Mouse (Mus musculus) intestine, embryonic 16.5 days (tissue): ENCODE results near the gene Spats2. TPM values are rescaled to one million over a fixed set of nuclear protein-coding genes. Genes with fewer than 3 reads are reported as not detected.
"Not testable (repeated sequence)": the region's sequence is repeated elsewhere in the genome, so short reads cannot be mapped to it uniquely, and the experiment has no call there.

Experiments
- ATAC-seq: fragments of 200-750 bp; cut with Nextera tagmentation; 2 replicates; pipeline ENCODE4 v1.8.0; 2017; ENCODE audit warnings: moderate TSS enrichment, moderate library complexity
- H3K27ac ChIP-seq: fragments of 300-500 bp; sonication (generic); 2 replicates; pipeline ENCODE4 v1.5.1; 2014; ENCODE audit warnings: mild to moderate bottlenecking, low read length
- H3K27me3 ChIP-seq: fragments of 300-500 bp; sonication (generic); replicated peaks from 2 replicates; pipeline ENCODE4 v1.6.1; 2014; ENCODE audit warnings: low read length, control low read depth, mixed read lengths; ENCODE audit not compliant: control insufficient read depth, insufficient read depth
- H3K36me3 ChIP-seq: fragments of 300-500 bp; sonication (generic); 2 replicates; pipeline ENCODE4 v1.6.1; 2014; ENCODE audit warnings: low read length, control low read depth; ENCODE audit not compliant: control insufficient read depth, insufficient read depth
- H3K4me1 ChIP-seq: fragments of 300-500 bp; sonication (generic); 2 replicates; pipeline ENCODE4 v1.6.1; 2014; ENCODE audit warnings: low read length, control low read depth, mixed read lengths; ENCODE audit not compliant: control insufficient read depth, insufficient read depth
- H3K4me2 ChIP-seq: fragments of 300-500 bp; sonication (generic); 2 replicates; pipeline ENCODE4 v1.6.1; 2014; ENCODE audit warnings: low read depth, low read length, control low read depth
- H3K4me3 ChIP-seq: fragments of 300-500 bp; sonication (generic); 2 replicates; pipeline ENCODE4 v1.5.1; 2014; ENCODE audit warnings: mild to moderate bottlenecking, low read length
- H3K9ac ChIP-seq: fragments of 300-500 bp; sonication (generic); 2 replicates; pipeline ENCODE4 v1.6.1; 2014; ENCODE audit warnings: low read depth, low read length
- H3K9me3 ChIP-seq: fragments of 300-500 bp; sonication (generic); 2 replicates; pipeline ENCODE4 v1.6.1; 2016; ENCODE audit warnings: low read length, control low read depth; ENCODE audit not compliant: control insufficient read depth
- WGBS: fragments of 180-500 bp; shearing (Covaris S2); extraction: QIAGEN DNeasy Blood & Tissue Kit; methylation state at CpG from one replicate; pipeline ENCODE4 v1.1.7; 2014; 5-methylcytosine and 5-hydroxymethylcytosine counted together
- polyA plus RNA-seq: library from polyadenylated mRNA; unstranded; fragments of >200 nt; fragmentation: Nextera tagmentation; extraction: Ambion mirVana; gene quantifications from 2 replicates; pipeline ENCODE4 v1.2.1, GENCODE M21; 2015

Spats2 gene
- polyA plus RNA-seq, 1 experiment from 2014 or later: 18.1 TPM

DNA sequence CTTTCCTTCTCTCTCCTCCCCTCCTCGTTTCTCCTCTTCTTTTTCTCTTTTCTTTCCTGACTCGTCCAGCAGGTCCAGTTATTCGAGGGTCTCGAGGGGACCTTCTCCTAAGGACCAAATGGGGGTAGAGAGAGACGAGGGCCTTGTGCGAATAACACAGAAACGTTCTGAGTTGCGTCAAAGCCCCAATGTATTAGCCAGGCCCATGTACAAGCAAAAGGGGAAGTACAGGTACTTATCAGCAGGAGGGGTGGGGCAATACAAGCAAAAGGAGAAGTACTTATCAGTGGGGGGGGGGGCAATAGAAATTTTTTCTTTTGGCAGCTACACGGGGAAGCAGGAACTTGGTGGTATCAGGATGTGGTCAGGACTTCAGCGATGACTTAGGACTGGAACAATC is 28.8 kb downstream of the Spats2 start:
- not testable (repeated sequence) for ATAC-seq, H3K36me3 ChIP-seq, H3K27ac ChIP-seq, H3K4me3 ChIP-seq, H3K4me2 ChIP-seq, H3K9me3 ChIP-seq, H3K4me1 ChIP-seq, H3K27me3 ChIP-seq, H3K9ac ChIP-seq
- 84% methylated on average over 10 of the region's 10 CpGs for WGBS

GRCm38 (mm10) chr15:99163512-99164365 is 38.0 kb downstream of the Spats2 start:
- Histone ChIP-seq H3K4me2 (no peak overlapping the region), H3K9ac (no peak overlapping the region), H3K27ac (no peak overlapping the region), H3K4me1 (peaks cover 7% of the 10 kb centered on the region), H3K27me3 (no peaks in the 10 kb centered on the region), H3K4me3 (no peak overlapping the region), H3K9me3 (no peaks in the 10 kb centered on the region), H3K36me3 (0 out of 2 replicates have a peak, but pooled peaks cover 4% of the 10 kb centered on the region)
- ATAC-seq: peak; percentile 71
- 59% methylated on average over 12 of the region's 12 CpGs for WGBS

DNA sequence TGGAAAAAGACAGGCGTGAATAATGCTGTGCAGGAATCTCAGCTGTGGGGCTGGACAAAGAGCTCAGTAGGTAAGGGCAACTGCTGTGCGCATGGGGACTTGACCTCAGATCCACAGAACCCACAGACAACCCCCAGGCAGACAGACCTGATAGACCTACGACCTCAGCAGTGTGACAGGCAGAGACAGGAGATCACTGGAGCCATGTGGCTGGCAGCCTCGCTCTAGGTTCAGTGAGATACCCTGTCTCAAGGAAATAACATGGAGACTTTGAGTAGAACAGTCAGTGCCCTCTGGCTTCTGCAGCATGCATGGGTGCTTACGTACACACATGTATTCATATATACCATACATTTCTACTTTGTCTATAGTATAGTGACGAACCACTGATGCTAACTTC is 46.4 kb downstream of the Spats2 start:
- 91% methylated on average over 6 of the region's 6 CpGs for WGBS

GRCm38 (mm10) chr15:99179639-99180038 is 53.9 kb downstream of the Spats2 start:
- peaks cover 15% of the 10 kb centered on the region; the same call in 1 of the 2 replicates for H3K36me3 ChIP-seq
- no peaks in the 10 kb centered on the region for H3K27me3 ChIP-seq
- H3K4me1 ChIP-seq: no peaks in the 10 kb centered on the region
- H3K9me3 ChIP-seq: no peaks in the 10 kb centered on the region
- no peak overlapping the region for H3K4me3 ChIP-seq
- no peak overlapping the region for H3K4me2 ChIP-seq
- ATAC-seq: no peak
- H3K9ac ChIP-seq: no peak overlapping the region
- WGBS: 96% methylated on average over 2 of the region's 2 CpGs
- no peak overlapping the region for H3K27ac ChIP-seq

More for the DNA sequence above, 46.4 kb downstream of the Spats2 start:
- H3K9me3 ChIP-seq: no peaks in the 10 kb centered on the region
- H3K4me2 ChIP-seq: no peak overlapping the region
- H3K9ac ChIP-seq: no peak overlapping the region
- H3K27ac ChIP-seq: no peak overlapping the region
- H3K4me1 ChIP-seq: no peaks in the 10 kb centered on the region
- peaks cover 18% of the 10 kb centered on the region; the same call in 1 of the 2 replicates for H3K36me3 ChIP-seq
- H3K27me3 ChIP-seq: no peaks in the 10 kb centered on the region
- no peak overlapping the region for H3K4me3 ChIP-seq
- no peak for ATAC-seq

- Histone ChIP-seq H3K27ac (no peak overlapping the region), H3K9ac (no peak overlapping the region), H3K9me3 (no peaks in the 10 kb centered on the region), H3K36me3 (peaks cover 12% of the 10 kb centered on the region; the same call in 1 of the 2 replicates), H3K4me3 (no peak overlapping the region), H3K4me1 (no peaks in the 10 kb centered on the region), H3K27me3 (no peaks in the 10 kb centered on the region), H3K4me2 (no peak overlapping the region)
- 88% methylated on average over 9 of the region's 9 CpGs for WGBS
- no peak for ATAC-seq
Measured at GRCm38 (mm10) chr15:99184217-99184914, 58.6 kb downstream of the Spats2 start.

DNA sequence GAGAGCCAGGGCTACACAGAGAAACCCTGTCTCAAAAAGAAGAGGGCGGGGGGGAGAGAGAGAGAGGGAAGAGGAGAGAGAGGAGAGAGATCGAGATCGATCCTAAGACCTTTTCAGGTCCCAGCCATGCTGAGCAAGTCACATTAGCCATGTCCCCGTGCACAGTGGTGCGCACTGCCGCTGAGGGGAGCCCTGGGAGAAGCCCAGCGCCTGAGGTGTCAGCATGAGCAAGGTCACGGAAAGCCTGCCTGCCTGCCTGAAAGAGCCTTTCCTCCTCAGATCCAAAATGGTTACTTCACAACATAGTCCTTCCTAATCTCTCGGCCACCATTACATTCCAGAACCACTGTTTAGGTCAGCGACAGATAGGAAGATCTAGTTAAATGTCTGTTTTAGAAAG is 68.6 kb downstream of the Spats2 start:
- no peak for ATAC-seq
- no peaks in the 10 kb centered on the region for H3K4me1 ChIP-seq
- H3K27ac ChIP-seq: no peak overlapping the region
- 78% methylated on average over 10 of the region's 10 CpGs for WGBS
- H3K27me3 ChIP-seq: no peaks in the 10 kb centered on the region
- no peak overlapping the region for H3K4me2 ChIP-seq
- no peak overlapping the region for H3K4me3 ChIP-seq
- H3K9ac ChIP-seq: no peak overlapping the region
- no peaks in the 10 kb centered on the region for H3K9me3 ChIP-seq
- H3K36me3 ChIP-seq: peaks cover 6% of the 10 kb centered on the region; the same call in 1 of the 2 replicates

- no peaks in the 10 kb centered on the region for H3K9me3 ChIP-seq
- H3K27ac ChIP-seq: no peak overlapping the region
- H3K4me1 ChIP-seq: no peaks in the 10 kb centered on the region
- no peak for ATAC-seq
- H3K9ac ChIP-seq: no peak overlapping the region
- no peak overlapping the region for H3K4me3 ChIP-seq
- peaks cover 6% of the 10 kb centered on the region for H3K36me3 ChIP-seq
- WGBS: 48% methylated on average over 6 of the region's 6 CpGs
- no peak overlapping the region for H3K4me2 ChIP-seq
- no peaks in the 10 kb centered on the region for H3K27me3 ChIP-seq
Measured at GRCm38 (mm10) chr15:99195043-99195442, 69.3 kb downstream of the Spats2 start.

DNA sequence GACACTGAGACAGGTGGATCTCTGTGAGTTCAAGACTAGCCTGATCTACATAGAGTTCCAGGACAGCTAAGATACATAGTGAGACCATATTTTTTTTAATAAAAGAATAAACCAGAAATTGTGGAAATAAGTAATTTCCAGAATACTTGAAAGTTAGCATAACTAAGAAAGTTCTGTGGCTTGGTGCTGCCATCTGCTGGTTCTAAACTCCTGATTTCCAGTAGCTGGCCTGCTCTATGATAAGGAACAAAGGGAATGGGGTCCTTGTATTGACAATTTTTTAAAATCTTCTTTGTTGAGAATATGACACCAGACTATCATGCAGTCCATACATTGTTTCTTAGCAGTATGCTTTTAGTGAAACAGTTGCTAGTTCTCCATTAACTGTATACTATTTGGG is 73.0 kb downstream of the Spats2 start:
- no peaks in the 10 kb centered on the region for H3K27me3 ChIP-seq
- H3K27ac ChIP-seq: no peak overlapping the region
- no peak overlapping the region for H3K4me2 ChIP-seq
- no peaks in the 10 kb centered on the region; the same call in 1 of the 2 replicates for H3K36me3 ChIP-seq
- no peaks in the 10 kb centered on the region for H3K4me1 ChIP-seq
- ATAC-seq: no peak
- H3K9me3 ChIP-seq: no peaks in the 10 kb centered on the region
- no peak overlapping the region for H3K4me3 ChIP-seq
- no peak overlapping the region for H3K9ac ChIP-seq

- ATAC-seq: no peak
- H3K9ac ChIP-seq: no peak overlapping the region
- H3K36me3 ChIP-seq: peaks cover 16% of the 10 kb centered on the region; the same call in 1 of the 2 replicates
- H3K4me2 ChIP-seq: no peak overlapping the region
- H3K4me1 ChIP-seq: no peaks in the 10 kb centered on the region; the same call in 1 of the 2 replicates
- no peaks in the 10 kb centered on the region for H3K9me3 ChIP-seq
- H3K4me3 ChIP-seq: no peak overlapping the region
- WGBS: 77% methylated on average over 8 of the region's 8 CpGs
- H3K27ac ChIP-seq: no peak overlapping the region
- H3K27me3 ChIP-seq: no peaks in the 10 kb centered on the region
Measured at GRCm38 (mm10) chr15:99205959-99206358, 80.2 kb downstream of the Spats2 start.
